Mouse (Mus musculus): Measurements from ENCODE around the gene Gcdh.
A peak's percentile ranks its signal among the peaks of the same experiment; 100 is the strongest.

Gcdh gene

GRCm38 (mm10) chr8:84872309-84872965, 21.3 kb downstream of the Gcdh start:
- no peak for DNase-seq (ENCODE audit: low spot score in 2 of 2)

- peak in 1 of 2 experiments; percentile 40 for DNase-seq (ENCODE audit: low spot score in 2 of 2)
These were observed 22.1 kb downstream of the Gcdh start, which contains the start of gene Syce2 for GRCm38 (mm10) chr8:84871376-84872308. TSS of gene Syce2 (plus strand) at chr8:84872111.

- DNase-seq (ENCODE audit: low spot score in 2 of 2): peak; percentile 75 to 96
These were observed 36.8 kb downstream of the Gcdh start, which contains the start of gene Farsa for GRCm38 (mm10) chr8:84856864-84857441. TSS of gene Farsa (plus strand) at chr8:84856989.

- DNase-seq (ENCODE audit: low spot score in 2 of 2): no peak
These were observed 37.3 kb downstream of the Gcdh start for GRCm38 (mm10) chr8:84856434-84856833.

- DNase-seq (ENCODE audit: low spot score in 2 of 2): no peak
These were observed 45.9 kb downstream of the Gcdh start for GRCm38 (mm10) chr8:84847684-84848435.

- peak; percentile 100 for DNase-seq (ENCODE audit: low spot score in 2 of 2)
These were observed 46.8 kb downstream of the Gcdh start, which contains the start of gene Calr for GRCm38 (mm10) chr8:84846722-84847572. TSS of gene Calr (minus strand) at chr8:84846934.

GRCm38 (mm10) chr8:84846094-84846721, 47.5 kb downstream of the Gcdh start:
- peak in 1 of 2 experiments; percentile 53 for DNase-seq (ENCODE audit: low spot score in 2 of 2)

- no peak for DNase-seq (ENCODE audit: low spot score in 2 of 2)
These were observed 48.2 kb downstream of the Gcdh start for GRCm38 (mm10) chr8:84845355-84846093.

- no peak for DNase-seq (ENCODE audit: low spot score in 2 of 2)
These were observed 49.2 kb downstream of the Gcdh start for GRCm38 (mm10) chr8:84844397-84845070.

GRCm38 (mm10) chr8:84841514-84841913, 52.2 kb downstream of the Gcdh start:
- DNase-seq (ENCODE audit: low spot score in 2 of 2): no peak

GRCm38 (mm10) chr8:84840248-84840999, 53.3 kb downstream of the Gcdh start, which contains the start of gene Rad23a:
TSS of gene Rad23a (minus strand) at chr8:84840665.
- peak; percentile 84 to 92 for DNase-seq (ENCODE audit: low spot score in 2 of 2)

- no peak for DNase-seq (ENCODE audit: low spot score in 2 of 2)
These were observed 53.9 kb downstream of the Gcdh start for GRCm38 (mm10) chr8:84839875-84840247.

- no peak for DNase-seq (ENCODE audit: low spot score in 2 of 2)
These were observed 54.3 kb downstream of the Gcdh start for GRCm38 (mm10) chr8:84839411-84839810.

- no peak for DNase-seq (ENCODE audit: low spot score in 2 of 2)
These were observed 55.2 kb downstream of the Gcdh start for GRCm38 (mm10) chr8:84838513-84838912.

- no peak for DNase-seq (ENCODE audit: low spot score in 2 of 2)
These were observed 55.7 kb downstream of the Gcdh start for GRCm38 (mm10) chr8:84837912-84838470.

- no peak for DNase-seq (ENCODE audit: low spot score in 2 of 2)
These were observed 56.4 kb downstream of the Gcdh start for GRCm38 (mm10) chr8:84837149-84837911.
